Mouse (Mus musculus) heart, postnatal 25 days (tissue): ENCODE measurements around the gene Zfand3. TPM values are rescaled to one million over a fixed set of nuclear protein-coding genes. Genes with fewer than 3 reads are reported as not detected.

Experiments used
- DNase-seq: peaks from one replicate; pipeline ENCODE4 v3.0.0; 2022; ENCODE audit warnings: low spot score
- intact Hi-C: fragments of 180-260 bp; cut with DNase I; formaldehyde crosslinking; loops from one replicate; pipeline ENCODE4 v1.15.1; 2025
- total RNA-seq, 2 experiments: library from RNA; stranded (reverse); gene quantifications; 2 replicates each; pipeline ENCODE4 v1.2.3; 2021

Gene Zfand3
- total RNA-seq, 2 experiments from 2014 or later, result 127 to 128 TPM

DNA sequence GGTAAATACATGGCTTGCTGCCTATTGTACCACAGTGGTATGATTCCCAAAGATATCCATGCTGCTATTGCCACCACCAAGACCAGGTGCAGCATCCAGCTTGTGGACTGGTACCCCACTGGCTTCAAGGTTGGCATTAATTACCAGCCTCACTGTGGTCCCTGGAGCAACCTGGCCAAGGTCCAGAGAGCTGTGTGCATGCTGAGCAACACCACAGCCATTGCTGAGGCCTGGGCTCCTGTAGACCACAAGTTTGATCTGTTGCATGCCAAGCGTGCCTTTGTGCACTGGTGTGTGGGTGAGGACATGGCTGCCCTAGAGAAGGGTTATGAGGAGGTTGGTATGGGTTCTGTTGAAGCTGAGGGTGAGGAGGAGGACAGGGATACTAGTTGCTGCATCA is 173.9 kb downstream of the Zfand3 start:
- intact Hi-C loops, result no loop called here
- no peak for DNase-seq

DNA sequence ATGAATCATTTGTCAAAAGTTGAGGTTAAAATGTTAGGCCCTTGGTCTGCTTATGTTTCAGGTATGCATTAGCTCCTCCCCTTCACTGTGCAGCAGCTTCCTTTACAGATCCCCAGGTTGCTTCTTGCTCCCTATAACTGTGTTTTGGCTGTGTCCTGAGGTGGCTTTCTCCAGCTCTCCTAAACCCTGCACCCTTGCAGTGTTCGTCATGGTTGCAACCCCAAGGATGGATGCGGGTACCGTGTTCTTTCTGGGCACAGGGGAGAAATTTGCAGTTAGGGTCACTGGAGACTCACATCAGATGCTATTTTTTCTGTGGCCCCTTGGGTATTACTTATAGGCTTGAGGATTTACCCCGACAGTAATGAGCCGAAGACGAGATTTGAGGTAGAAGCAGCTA is 175.7 kb downstream of the Zfand3 start:
- intact Hi-C loops, result no loop called here
- DNase-seq, result no peak

DNA sequence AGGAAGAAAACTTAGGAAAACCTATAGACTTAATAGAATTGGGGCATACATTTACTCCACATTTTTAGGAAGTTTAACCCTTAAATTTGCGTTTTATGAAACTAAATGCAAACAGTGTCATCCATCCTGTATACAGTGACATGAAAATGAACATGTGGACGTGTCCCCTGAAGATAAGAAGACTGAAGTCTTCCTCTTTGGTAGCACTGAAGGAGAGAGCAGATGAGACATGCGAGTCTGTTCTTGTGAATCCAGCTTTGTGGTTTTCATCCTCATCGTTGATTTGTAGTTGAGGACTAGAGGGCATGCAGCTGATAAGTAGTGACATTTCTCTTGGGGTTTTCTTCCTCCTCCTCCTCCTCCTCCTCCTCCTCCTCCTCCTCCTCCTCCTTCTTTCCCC is 177.0 kb downstream of the Zfand3 start:
- intact Hi-C loops, result no loop called here
- DNase-seq, result no peak

DNA sequence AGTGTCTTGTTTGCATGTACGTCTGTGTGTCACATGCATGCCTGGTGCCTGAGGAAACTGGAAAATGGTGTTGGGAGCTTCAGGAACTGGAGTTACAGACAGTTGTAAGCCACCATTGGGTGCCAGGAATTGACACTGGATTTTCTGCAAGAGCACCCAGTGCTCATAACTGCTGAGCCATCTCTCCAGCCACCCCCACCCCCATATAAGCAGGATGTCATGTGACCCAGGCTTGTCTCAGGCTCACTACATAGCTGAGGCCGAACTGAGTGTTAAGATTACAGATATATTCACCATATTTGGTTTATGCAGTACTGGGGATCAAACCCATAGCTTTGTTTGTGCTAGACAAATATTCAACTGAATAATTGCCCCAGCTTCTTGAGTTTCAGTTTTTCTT is 177.5 kb downstream of the Zfand3 start:
- intact Hi-C loops, result no loop called here
- no peak for DNase-seq

DNA sequence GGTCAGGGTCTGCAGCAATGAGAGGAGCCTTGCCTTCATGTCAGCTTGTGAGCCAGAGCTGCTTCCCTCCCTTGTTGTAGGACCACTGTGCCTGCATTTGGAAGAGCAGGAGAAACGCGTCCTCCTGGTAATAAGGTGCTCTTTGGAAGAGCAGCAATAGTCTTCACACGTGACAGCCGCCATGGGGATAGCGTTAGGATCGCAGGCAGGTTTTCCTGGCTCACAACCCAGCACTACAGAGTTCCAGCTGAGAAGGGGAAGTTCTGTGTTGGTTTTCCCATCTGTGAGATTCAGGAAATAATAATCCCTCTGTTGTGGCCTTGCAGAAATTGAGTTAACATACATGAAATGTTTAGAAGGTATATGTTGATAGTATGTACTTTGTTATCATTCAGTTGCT is 179.0 kb downstream of the Zfand3 start:
- DNase-seq, result no peak
- intact Hi-C loops, result no loop called here

DNA sequence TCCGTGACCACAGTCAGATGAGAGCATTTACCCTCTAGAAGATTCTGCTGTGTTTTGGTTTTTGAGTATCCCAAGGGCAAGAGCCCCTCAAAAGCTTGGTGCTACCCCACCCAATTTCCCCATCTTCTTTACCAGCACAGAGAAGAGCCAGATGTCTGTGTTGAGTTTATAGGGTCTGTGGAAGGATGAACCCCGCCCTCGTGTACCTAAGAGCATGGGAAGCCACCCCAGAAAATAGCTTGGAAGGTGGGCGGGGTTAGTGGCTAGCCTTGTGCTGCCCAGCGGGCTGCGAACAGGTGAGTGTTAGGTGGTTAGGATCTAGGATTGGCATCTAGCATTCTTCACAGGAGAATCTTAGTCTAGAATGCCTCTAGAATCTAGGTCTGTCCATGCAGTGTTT is 182.6 kb downstream of the Zfand3 start:
- no peak for DNase-seq
- intact Hi-C loops, result loop anchor here (5.0 kb wide), 1 partner anchor 35 kb away; no protein-coding TSS in a partner anchor

DNA sequence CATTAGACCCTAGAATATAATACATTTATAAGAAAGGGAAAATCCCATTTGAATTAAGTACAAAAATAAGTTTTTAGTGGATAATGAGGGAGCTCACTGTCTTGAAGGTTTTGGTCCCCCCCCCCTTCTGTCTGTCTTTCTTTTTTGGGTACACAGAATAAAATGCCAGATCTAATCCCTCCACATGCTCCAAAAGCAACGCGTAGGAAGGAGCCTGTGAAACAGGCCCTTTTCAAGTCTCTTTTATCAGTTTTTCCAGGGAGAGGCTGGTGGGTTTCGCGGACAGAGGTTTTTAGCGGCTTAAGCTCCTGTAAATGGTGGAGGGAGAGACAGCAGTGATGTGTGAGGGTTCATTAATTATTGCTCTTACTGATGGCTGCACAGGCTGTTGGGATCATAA is 183.0 kb downstream of the Zfand3 start:
- no peak for DNase-seq
- intact Hi-C loops, result loop anchor here (5.0 kb wide), 1 partner anchor 35 kb away; no protein-coding TSS in a partner anchor

DNA sequence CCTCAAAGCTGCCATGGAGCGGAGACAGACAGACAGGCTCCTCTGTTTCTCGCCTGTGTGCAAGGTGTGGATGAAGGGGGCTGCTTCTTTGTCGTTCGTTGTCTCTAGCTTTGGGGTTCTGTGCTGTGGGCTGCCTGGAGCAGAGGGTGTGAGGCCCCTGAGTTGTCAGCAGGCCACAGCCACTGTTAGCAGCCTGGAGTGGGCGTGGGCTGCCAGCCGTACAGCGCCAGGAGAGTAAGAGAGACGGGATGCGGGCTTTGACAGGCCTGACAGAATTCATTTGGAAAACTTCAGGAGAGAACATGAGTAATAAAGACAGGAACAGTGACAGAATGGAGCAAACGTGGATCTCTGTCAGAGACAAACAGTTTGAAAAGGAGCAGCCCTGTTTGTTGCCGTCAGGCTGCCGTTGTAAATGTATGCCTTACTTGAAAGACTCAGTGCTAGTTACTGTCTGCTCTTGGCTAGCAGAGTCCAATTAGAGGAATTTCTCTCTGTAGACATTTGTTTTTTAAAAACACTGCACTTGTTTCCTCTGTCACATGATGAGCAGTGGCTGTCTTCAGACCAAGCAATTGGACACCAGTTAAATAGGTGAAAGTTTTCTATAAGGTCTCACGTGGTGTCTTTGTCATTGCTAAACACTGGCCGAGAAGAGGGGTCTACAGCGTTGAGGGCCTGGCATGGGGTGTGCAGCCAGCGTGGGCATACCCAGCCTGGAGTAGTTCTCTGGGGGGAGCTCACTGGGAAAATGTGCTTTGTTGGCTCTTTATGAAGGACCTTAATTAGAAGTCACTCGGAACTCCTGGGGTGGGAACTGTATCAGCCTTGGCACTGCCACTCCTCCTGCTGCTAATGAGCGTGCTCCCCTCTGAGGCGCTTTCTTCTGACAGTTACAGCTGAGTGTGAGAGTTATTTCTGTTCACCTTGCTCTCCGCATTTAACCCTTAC is 183.8 kb downstream of the Zfand3 start:
- DNase-seq, result no peak
- intact Hi-C loops, result loop anchor here (2.0 to 5.0 kb wide), 2 partner anchors 24 to 36 kb away; no protein-coding TSS in a partner anchor

DNA sequence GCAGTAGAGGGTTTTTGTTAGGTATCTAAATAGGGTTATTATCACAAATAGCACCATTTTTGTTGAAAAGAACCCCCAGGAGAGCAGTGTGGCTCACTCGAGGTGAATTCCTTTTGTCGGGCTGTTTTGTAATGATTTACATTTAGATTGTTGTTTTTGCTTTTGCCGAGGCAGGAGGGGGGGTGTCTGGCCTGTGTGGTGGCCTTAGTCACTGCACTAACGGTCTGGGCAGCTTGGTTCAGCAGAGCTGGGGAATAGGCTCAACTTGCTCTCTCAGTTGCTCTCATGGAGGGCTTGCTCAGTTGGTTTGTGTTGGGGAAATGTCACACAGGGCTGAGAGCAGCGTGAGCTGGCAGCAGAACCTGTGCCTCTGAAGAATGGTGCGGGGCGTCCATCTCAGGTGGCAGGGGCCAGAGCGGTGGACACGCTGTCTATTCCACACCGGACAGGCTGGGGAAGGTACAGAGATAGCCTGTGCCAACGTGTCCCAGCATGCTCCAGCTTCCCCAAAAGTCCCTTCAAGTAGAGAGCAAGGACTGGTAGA is 186.6 kb downstream of the Zfand3 start:
- DNase-seq, result no peak
- intact Hi-C loops, result loop anchor here (5.0 to 10.0 kb wide), 2 partner anchors 59 to 166 kb away; no protein-coding TSS in a partner anchor

DNA sequence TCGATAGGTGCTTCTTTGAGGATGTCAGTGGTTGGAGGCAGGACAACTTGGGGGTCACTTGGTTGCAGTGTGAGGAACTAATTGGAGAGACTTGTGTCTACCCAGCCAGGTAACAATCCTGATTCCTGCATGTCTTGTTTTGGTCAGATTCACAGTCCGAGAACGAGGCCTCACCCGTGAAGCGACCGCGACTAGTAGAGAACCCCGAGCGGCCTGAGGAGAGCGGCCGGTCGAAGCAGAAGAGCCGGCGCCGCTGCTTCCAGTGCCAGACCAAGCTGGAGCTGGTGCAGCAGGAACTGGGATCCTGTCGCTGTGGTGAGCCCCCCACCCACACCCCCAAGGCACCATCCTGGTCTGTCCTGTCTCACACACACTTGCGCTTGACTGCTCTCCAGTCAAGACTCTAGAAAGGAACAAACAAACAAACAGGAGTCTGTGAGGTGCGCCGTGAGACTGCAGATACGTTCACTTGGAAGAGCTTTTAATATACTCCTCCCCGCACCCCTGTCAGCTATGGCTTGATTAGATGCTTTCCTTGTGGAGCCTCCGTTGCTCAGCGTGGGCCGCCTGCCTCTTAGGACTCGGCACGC is 188.0 kb downstream of the Zfand3 start:
- DNase-seq, result no peak
- intact Hi-C loops, result loop anchor here (5.0 to 10.0 kb wide), 2 partner anchors 60 to 168 kb away; no protein-coding TSS in a partner anchor

DNA sequence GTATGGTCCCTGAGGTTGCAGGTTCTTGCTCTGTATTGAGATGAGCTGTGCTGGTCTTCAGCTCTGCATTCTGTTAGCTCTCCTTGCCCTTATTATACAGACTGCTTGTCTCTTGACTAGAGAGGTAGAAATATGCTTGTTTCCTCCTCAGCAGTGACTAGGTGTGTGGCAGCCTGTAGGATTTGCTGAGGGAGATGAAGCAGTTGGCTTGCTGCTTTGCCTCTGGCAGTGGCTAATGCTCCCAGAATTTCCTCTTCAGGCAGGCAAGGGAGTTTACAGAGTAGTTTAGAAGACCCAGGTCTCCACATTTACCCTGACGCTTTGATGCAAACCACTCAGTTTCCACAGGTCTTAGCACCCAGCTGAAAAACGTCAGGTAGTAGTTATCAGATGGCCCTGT is 189.1 kb downstream of the Zfand3 start:
- intact Hi-C loops, result loop anchor here (5.0 to 10.0 kb wide), 2 partner anchors 61 to 169 kb away; no protein-coding TSS in a partner anchor
- DNase-seq, result no peak

DNA sequence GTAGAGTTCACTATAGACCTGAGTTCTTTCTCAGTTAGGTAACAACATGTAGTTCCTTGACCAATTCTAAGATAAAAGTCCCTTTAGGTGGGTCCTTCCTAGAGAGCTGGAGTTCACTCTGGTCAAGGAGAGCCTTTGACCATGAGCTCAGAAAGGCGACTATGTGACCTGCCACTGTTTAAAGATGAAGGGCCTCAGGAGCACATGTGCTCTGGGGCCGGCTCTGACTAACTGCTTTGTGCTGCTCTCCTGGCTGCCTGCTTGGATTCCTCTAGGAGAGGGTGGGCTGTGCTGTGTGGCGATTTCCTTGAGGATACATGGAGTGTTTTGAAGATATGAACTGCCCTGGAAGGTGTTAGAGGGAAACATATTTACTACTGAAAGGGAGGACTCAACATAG is 189.6 kb downstream of the Zfand3 start:
- intact Hi-C loops, result loop anchor here (5.0 to 10.0 kb wide), 2 partner anchors 62 to 169 kb away; no protein-coding TSS in a partner anchor
- no peak for DNase-seq

DNA sequence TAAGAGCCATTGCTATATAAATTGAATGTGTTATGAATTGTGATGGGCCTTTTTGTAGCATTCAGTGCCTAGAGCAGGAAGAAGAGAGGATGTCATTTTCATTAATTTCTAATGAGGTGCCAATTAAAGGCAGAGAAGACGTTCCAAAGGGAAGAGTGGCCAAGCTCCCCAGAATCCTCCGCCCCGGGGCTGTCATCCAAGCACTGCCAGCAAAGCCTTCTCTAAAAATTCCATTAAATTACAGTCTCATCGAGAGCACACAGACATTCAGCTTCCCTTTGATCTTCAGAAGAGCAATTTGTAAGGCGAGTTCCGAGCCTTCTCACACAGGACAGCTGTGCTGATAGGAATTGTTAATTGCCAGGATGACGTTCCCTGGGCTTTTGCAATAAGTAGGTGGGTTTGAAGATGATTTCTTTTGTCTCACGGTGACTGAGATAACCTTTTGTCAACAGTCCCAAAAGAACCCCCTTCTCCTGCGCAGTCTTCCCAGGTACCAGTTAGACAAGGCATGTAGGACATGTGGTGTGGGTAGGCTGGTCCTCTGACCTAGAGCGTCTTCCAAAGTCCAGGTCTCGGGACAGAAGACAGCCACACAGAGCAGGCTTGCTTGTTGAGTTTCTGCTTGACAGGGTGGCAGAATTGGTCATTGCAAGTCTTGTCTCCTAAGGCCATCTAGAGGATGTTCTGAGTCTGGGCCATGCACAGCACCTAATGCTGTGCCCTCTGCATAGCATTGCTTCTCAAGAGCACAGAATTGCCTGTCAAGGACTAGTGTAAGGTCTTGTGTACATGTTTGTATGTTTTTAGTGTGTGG is 190.3 kb downstream of the Zfand3 start:
- DNase-seq, result no peak
- intact Hi-C loops, result loop anchor here (5.0 to 10.0 kb wide), 4 partner anchors 63 to 218 kb away; no protein-coding TSS in a partner anchor

DNA sequence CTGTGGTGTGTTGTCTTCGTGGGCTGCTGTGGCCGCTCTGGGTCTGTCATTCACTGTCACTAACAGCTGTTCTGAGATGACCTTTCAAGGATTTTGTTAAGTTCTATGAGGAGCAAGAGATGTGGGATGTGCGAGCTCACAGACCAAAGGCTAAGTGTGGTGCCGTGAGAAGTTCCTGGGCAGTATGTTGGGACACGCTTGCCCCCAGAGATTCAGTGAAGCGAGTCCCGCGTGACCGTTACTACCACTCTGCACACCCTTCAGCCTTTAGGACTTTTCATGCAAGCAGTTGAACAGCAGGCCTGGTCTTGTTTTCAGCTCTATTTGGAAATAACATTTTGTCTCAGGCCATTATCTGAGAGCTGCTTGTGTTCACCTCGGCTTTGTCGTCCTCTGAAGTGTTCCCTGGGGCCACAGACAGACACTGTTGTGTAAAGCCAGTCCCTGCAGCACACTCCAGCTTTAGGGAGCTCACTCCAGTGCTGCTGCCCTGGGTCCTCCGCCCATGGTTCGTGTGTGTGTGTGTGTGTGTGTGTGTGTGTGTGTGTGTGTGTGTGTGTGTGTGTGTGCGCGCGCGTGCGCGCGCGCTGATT is 191.2 kb downstream of the Zfand3 start:
- intact Hi-C loops, result loop anchor here (5.0 to 10.0 kb wide), 3 partner anchors 83 to 218 kb away; no protein-coding TSS in a partner anchor
- no peak for DNase-seq

DNA sequence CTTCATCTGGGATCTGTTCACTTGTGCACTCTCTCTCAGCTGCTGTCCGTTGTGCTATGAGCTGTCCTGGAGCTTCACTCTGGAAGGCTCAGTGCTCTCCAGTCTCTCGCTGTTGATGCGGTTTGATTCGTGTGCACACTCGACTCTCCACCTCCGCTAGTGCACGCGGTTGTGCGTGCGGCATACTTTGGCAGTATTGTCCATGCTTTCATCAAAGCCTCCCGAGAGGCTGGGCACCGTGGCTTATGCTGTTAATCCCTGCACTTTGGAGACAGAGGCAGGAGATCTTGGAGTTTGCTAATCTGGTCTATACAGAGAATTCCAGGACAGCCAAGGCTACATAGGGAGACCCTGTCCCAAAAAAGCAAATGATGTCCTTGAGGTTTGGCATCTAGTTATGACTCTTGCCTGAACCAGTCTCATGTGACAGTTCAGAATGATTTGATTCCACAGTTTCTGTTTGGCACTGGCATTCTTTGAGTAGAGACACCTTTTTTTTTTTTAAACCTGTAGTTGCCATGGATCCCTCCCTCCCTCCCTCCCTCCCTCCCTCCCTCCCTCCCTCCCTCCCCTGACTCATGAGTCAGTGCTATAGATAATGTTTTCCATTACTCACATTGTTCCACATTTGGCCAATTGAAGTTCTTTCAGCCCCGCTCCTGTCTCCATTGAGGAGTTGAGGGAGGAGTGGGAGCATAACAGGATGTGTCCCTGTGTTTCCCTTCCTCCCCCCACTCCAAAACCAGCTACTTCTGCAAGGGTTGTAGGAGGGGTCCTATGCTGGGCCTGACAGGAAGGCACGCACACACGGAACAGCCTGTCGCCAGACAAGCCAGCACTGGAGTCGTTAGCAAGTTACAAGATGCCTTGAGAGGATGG is 192.1 kb downstream of the Zfand3 start:
- intact Hi-C loops, result loop anchor here (5.0 to 10.0 kb wide), 3 partner anchors 84 to 219 kb away; no protein-coding TSS in a partner anchor
- no peak for DNase-seq

DNA sequence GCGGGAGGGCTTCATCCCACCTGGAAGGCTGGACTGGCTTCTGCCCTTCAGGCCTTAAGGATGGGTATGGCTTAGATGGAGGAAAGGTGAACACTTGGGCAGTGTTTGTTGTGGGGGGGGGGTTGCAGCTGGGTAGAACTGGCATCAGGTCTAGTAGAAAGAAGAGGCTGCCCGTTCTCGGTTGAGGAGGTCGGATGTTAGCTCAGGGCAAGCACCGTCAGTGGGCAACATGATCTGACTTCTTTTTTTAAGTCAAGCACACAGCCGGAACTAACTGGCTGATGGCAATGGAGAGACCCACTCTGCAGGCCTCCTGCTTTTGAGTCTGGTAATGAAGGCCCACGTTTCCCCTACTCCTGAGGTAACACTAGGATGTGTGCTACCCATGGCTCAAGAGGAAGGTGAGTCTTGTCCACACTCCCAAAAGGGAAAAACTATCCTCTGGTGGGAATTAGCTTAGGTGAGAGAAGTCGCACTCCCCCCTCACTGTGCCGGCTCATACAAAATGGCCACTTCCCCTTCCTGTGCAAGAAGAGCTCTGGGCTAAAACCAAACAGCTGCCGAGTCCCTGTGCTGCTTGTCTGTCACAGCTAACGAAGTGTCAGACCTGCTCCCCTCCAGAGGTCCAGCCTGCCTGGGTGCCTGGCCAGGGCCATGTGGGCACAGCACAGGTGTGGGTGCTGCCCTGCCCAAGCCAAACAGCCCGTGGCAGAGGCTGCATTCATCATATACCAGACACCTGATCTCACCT is 192.9 kb downstream of the Zfand3 start:
- no peak for DNase-seq
- intact Hi-C loops, result loop anchor here (5.0 to 10.0 kb wide), 3 partner anchors 85 to 220 kb away; no protein-coding TSS in a partner anchor

DNA sequence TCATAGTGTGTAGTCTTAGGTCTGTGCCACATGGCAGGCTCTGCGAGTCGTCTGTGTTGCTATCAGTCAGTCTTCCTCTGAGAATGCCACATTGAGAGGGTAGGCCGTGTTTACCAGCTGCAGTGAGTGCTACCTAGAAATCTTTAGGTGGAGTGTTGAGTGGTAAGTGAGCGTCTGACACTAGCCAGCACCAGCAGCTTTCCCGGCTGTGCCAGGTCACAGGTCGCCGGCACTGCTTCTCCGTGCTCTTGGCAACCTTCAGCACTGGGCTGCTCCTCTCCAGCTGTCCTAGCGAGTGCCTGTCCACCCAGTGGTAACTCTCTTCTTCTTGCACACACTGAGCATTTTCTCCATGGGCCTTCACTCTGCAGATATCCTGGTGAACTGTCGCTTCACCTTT is 193.9 kb downstream of the Zfand3 start:
- DNase-seq, result no peak

More for the DNA sequence above, 193.9 kb downstream of the Zfand3 start:
- intact Hi-C loops, result loop anchor here (5.0 to 10.0 kb wide), 3 partner anchors 86 to 221 kb away; no protein-coding TSS in a partner anchor
